Mouse (Mus musculus) embryonic facial prominence, embryonic 13.5 days (tissue): ENCODE data around the gene Gm19426. TPM values are rescaled to one million over a fixed set of nuclear protein-coding genes. Genes with fewer than 3 reads are reported as not detected.
"Not testable (repeated sequence)": the region's sequence is repeated elsewhere in the genome, so short reads cannot be mapped to it uniquely, and the experiment has no call there.

ENCODE experiments used
- ATAC-seq: fragments of 200-750 bp; cut with Nextera tagmentation; 2 replicates; pipeline ENCODE4 v1.8.0; 2017; ENCODE audit warnings: low read depth; ENCODE audit not compliant: insufficient number of reproducible peaks, insufficient read depth, low FRiP score, low TSS enrichment
- H3K27ac ChIP-seq: fragments of 300-500 bp; sonication (generic); 2 replicates; pipeline ENCODE4 v1.5.1; 2015; ENCODE audit warnings: moderate library complexity, mild to moderate bottlenecking, inconsistent platforms
- H3K27me3 ChIP-seq: fragments of 300-500 bp; sonication (generic); 2 replicates; pipeline ENCODE4 v1.6.1; 2015; ENCODE audit warnings: mild to moderate bottlenecking, inconsistent platforms
- H3K36me3 ChIP-seq: fragments of 300-500 bp; sonication (generic); 2 replicates; pipeline ENCODE4 v1.6.1; 2015; ENCODE audit warnings: mild to moderate bottlenecking, inconsistent platforms
- H3K4me1 ChIP-seq: fragments of 300-500 bp; sonication (generic); 2 replicates; pipeline ENCODE4 v1.6.1; 2015; ENCODE audit warnings: inconsistent platforms
- H3K4me2 ChIP-seq: fragments of 300-500 bp; sonication (generic); 2 replicates; pipeline ENCODE4 v1.6.1; 2015; ENCODE audit warnings: moderate library complexity, mild to moderate bottlenecking, inconsistent platforms
- H3K4me3 ChIP-seq: fragments of 300-500 bp; sonication (generic); 2 replicates; pipeline ENCODE4 v1.5.1; 2015; ENCODE audit warnings: mild to moderate bottlenecking, inconsistent platforms
- H3K9ac ChIP-seq: fragments of 300-500 bp; sonication (generic); 2 replicates; pipeline ENCODE4 v1.6.1; 2015; ENCODE audit warnings: mild to moderate bottlenecking, inconsistent platforms
- H3K9me3 ChIP-seq: fragments of 300-500 bp; sonication (generic); 2 replicates; pipeline ENCODE4 v1.6.1; 2016; ENCODE audit warnings: inconsistent platforms
- WGBS: fragments of 180-500 bp; shearing (Covaris S2); methylation state at CpG from one replicate; pipeline ENCODE4 v1.1.7; 2015; ENCODE audit warnings: mixed read lengths; 5-methylcytosine and 5-hydroxymethylcytosine counted together
- polyA plus RNA-seq: library from polyadenylated mRNA; unstranded; fragments of >200 nt; fragmentation: Nextera tagmentation; extraction: Ambion mirVana; gene quantifications from 2 replicates; pipeline ENCODE4 v1.2.1, GENCODE M21; 2015

Gene Gm19426
- polyA plus RNA-seq, 1 experiment from 2014 or later = 9.6 TPM

GRCm38 (mm10) chr2:84734351-84734864 lies 9.0 kb downstream of the Gm19426 start:
- Histone ChIP-seq H3K36me3 (no peaks in the 10 kb centered on the region), H3K4me1 (peaks cover 62% of the 10 kb centered on the region), H3K27me3 (peaks cover 2% of the 10 kb centered on the region; the same call in 1 of the 2 replicates), H3K4me3 (peak overlapping the region; percentile 50), H3K4me2 (peak overlapping the region; percentile 75), H3K9me3 (no peaks in the 10 kb centered on the region), H3K27ac (peak overlapping the region; percentile 55), H3K9ac (peak overlapping the region; percentile 72)
- ATAC-seq = no peak
- WGBS = 2% methylated on average over 11 of the region's 11 CpGs

- H3K27ac ChIP-seq = peak within 1 kb of the TSS; percentile 55
- peak within 1 kb of the TSS; percentile 50 for H3K4me3 ChIP-seq
- H3K36me3 ChIP-seq = no peaks in the 10 kb centered on the region
- peak within 1 kb of the TSS; percentile 72 for H3K9ac ChIP-seq
- peak within 1 kb of the TSS; percentile 75 for H3K4me2 ChIP-seq
- no peaks in the 10 kb centered on the region for H3K9me3 ChIP-seq
- WGBS = 2% methylated on average over 8 of the region's 8 CpGs
- H3K4me1 ChIP-seq = peaks cover 55% of the 10 kb centered on the region
- peak; percentile 69 for ATAC-seq
- H3K27me3 ChIP-seq = peaks cover 2% of the 10 kb centered on the region; the same call in 1 of the 2 replicates
Observed at GRCm38 (mm10) chr2:84733579-84734300, 9.7 kb downstream of the Gm19426 start, which contains the start of gene Ypel4. Gene Ypel4 (plus strand): TSS chr2:84734058.

- ATAC-seq = no peak
- Histone ChIP-seq H3K4me2 (no peak overlapping the region), H3K4me1 (peaks cover 42% of the 10 kb centered on the region), H3K27ac (no peak overlapping the region), H3K4me3 (no peak overlapping the region), H3K9ac (no peak overlapping the region), H3K27me3 (peaks cover 2% of the 10 kb centered on the region; the same call in 1 of the 2 replicates), H3K36me3 (no peaks in the 10 kb centered on the region), H3K9me3 (no peaks in the 10 kb centered on the region)
- WGBS = 86% methylated on average over 1 of the region's 1 CpGs
Observed at GRCm38 (mm10) chr2:84732394-84732793, 11.1 kb downstream of the Gm19426 start.

GRCm38 (mm10) chr2:84731206-84731605 lies 12.2 kb downstream of the Gm19426 start:
- WGBS = 88% methylated on average over 3 of the region's 3 CpGs
- no peak for ATAC-seq
- Histone ChIP-seq H3K4me2 (no peak overlapping the region), H3K9ac (no peak overlapping the region), H3K4me1 (peaks cover 34% of the 10 kb centered on the region), H3K27me3 (no peaks in the 10 kb centered on the region), H3K27ac (no peak overlapping the region), H3K9me3 (no peaks in the 10 kb centered on the region), H3K4me3 (no peak overlapping the region), H3K36me3 (no peaks in the 10 kb centered on the region)

GRCm38 (mm10) chr2:84728191-84728590 lies 15.3 kb downstream of the Gm19426 start:
- not testable (repeated sequence) for ATAC-seq, H3K9me3 ChIP-seq, H3K4me2 ChIP-seq, H3K9ac ChIP-seq, H3K27ac ChIP-seq, H3K27me3 ChIP-seq, H3K4me3 ChIP-seq
- H3K4me1 ChIP-seq = peaks cover 13% of the 10 kb centered on the region
- H3K36me3 ChIP-seq = peaks cover 19% of the 10 kb centered on the region
- WGBS = 77% methylated on average over 5 of the region's 5 CpGs

- H3K4me2 ChIP-seq = peak within 1 kb of the TSS; percentile 78
- no peaks in the 10 kb centered on the region for H3K27me3 ChIP-seq
- no peaks in the 10 kb centered on the region for H3K9me3 ChIP-seq
- H3K36me3 ChIP-seq = peaks cover 22% of the 10 kb centered on the region
- H3K27ac ChIP-seq = peak within 1 kb of the TSS; percentile 84
- ATAC-seq = peak; percentile 95
- peak within 1 kb of the TSS; percentile 73 for H3K9ac ChIP-seq
- under 1% methylated on average over 39 of the region's 39 CpGs for WGBS
- H3K4me1 ChIP-seq = peaks cover 13% of the 10 kb centered on the region
- peak within 1 kb of the TSS; percentile 63 for H3K4me3 ChIP-seq
Observed at GRCm38 (mm10) chr2:84727172-84727858, 16.1 kb downstream of the Gm19426 start, which contains the start of gene Clp1. Gene Clp1 (minus strand): TSS chr2:84727350.

GRCm38 (mm10) chr2:84726716-84727115 lies 16.7 kb downstream of the Gm19426 start:
- Histone ChIP-seq H3K9me3 (no peaks in the 10 kb centered on the region), H3K4me3 (peak overlapping the region; percentile 63), H3K4me2 (peak overlapping the region; percentile 78), H3K27me3 (no peaks in the 10 kb centered on the region), H3K9ac (peak overlapping the region; percentile 73), H3K36me3 (peaks cover 23% of the 10 kb centered on the region), H3K4me1 (peaks cover 13% of the 10 kb centered on the region), H3K27ac (no peak overlapping the region; the same call in 1 of the 2 replicates)
- ATAC-seq = no peak
- WGBS = 4% methylated on average over 9 of the region's 9 CpGs

GRCm38 (mm10) chr2:84725770-84726169 lies 17.7 kb downstream of the Gm19426 start:
- peak overlapping the region; percentile 78 for H3K4me2 ChIP-seq
- peak overlapping the region; percentile 63 for H3K4me3 ChIP-seq
- H3K9me3 ChIP-seq = no peaks in the 10 kb centered on the region
- no peak overlapping the region for H3K27ac ChIP-seq
- peaks cover 13% of the 10 kb centered on the region for H3K4me1 ChIP-seq
- 90% methylated on average over 10 of the region's 10 CpGs for WGBS
- H3K9ac ChIP-seq = peak overlapping the region; percentile 27; the same call in 1 of the 2 replicates
- no peaks in the 10 kb centered on the region for H3K27me3 ChIP-seq
- H3K36me3 ChIP-seq = peaks cover 29% of the 10 kb centered on the region
- no peak for ATAC-seq

GRCm38 (mm10) chr2:84723856-84724255 lies 19.6 kb downstream of the Gm19426 start:
- H3K4me1 ChIP-seq = peaks cover 13% of the 10 kb centered on the region
- H3K27ac ChIP-seq = no peak overlapping the region
- H3K4me3 ChIP-seq = no peak overlapping the region
- no peak overlapping the region for H3K9ac ChIP-seq
- H3K4me2 ChIP-seq = no peak overlapping the region
- H3K27me3 ChIP-seq = no peaks in the 10 kb centered on the region
- WGBS = 94% methylated on average over 14 of the region's 14 CpGs
- no peak for ATAC-seq
- peaks cover 29% of the 10 kb centered on the region for H3K36me3 ChIP-seq
- no peaks in the 10 kb centered on the region for H3K9me3 ChIP-seq

GRCm38 (mm10) chr2:84721182-84721581 lies 22.3 kb downstream of the Gm19426 start:
- Histone ChIP-seq H3K9me3 (no peaks in the 10 kb centered on the region), H3K4me2 (no peak overlapping the region), H3K27ac (no peak overlapping the region), H3K36me3 (peaks cover 29% of the 10 kb centered on the region), H3K9ac (no peak overlapping the region), H3K4me1 (peaks cover 9% of the 10 kb centered on the region), H3K4me3 (no peak overlapping the region), H3K27me3 (no peaks in the 10 kb centered on the region)
- WGBS = 66% methylated on average over 3 of the region's 3 CpGs
- no peak for ATAC-seq

- H3K4me3 ChIP-seq = no peak overlapping the region
- no peaks in the 10 kb centered on the region for H3K9me3 ChIP-seq
- H3K9ac ChIP-seq = no peak overlapping the region
- no peak for ATAC-seq
- H3K36me3 ChIP-seq = peaks cover 27% of the 10 kb centered on the region
- no peaks in the 10 kb centered on the region for H3K27me3 ChIP-seq
- 90% methylated on average over 2 of the region's 2 CpGs for WGBS
- peaks cover 4% of the 10 kb centered on the region for H3K4me1 ChIP-seq
- H3K27ac ChIP-seq = no peak overlapping the region
- no peak overlapping the region for H3K4me2 ChIP-seq
Observed at GRCm38 (mm10) chr2:84720718-84721117, 22.7 kb downstream of the Gm19426 start.
